Mouse (Mus musculus) embryo, embryonic 10.5 days (tissue): ENCODE measurements at regions not wholly inside any gene's neighbourhood (a gene's known extent, or its start where the extent isn't known, plus 50 kb on each side); places are given as distances from the start of the nearest gene placed in this dataset.

Experiments used
- DNase-seq: peaks from one replicate; pipeline ENCODE4 v3.0.0-alpha.2; 2015; ENCODE audit warnings: low spot score

DNA sequence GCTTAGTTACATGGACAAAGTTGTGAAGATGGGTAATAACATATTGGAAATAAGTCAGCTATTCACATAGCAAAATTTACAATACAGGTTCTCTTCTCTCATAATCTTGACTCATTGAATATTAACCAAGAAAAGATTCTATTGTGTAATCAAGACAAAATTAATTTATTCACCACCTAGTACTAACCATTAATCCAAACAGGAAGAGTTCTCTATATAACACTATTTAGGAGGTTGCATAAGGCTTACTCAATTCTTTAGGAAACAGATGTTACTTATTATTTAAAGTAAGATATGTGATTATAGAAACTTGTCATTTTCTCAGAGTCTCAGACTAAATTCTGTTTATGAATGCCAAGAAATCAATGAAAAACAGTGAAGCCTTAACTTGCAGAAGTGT, 600.4 kb upstream of the Tusc1 start:
- no peak for DNase-seq

GRCm38 (mm10) chr4:93927117-93927516, 591.8 kb upstream of the Tusc1 start:
- DNase-seq = no peak

- no peak for DNase-seq
Measured at GRCm38 (mm10) chr4:93924402-93924801, 589.1 kb upstream of the Tusc1 start.

- no peak for DNase-seq
Measured at GRCm38 (mm10) chr4:93886631-93887030, 551.3 kb upstream of the Tusc1 start.

- no peak for DNase-seq
Measured at GRCm38 (mm10) chr4:93881318-93881717, 546.0 kb upstream of the Tusc1 start.

GRCm38 (mm10) chr4:93879351-93879872, 544.1 kb upstream of the Tusc1 start:
- peak; percentile 2 for DNase-seq

DNA sequence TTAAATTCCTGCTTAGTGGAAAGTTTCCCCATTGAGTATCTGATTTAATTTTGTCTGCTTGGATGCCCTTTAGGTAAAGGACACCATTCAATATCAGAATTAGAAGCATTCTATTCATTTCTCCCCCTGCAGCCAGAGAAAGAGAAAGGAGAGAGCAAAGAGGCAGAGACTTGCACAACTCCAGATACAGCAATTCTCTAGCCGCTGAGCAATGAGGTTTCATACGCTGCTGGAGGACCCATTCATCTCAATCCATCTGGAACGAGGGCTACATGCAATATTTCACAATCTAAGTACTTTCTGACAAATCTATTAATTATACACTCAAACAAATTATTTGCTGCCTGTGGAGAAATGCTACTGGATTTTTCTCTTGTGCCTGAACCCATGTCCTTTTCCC, 538.0 kb upstream of the Tusc1 start:
- DNase-seq = peak; percentile 5

GRCm38 (mm10) chr4:93853451-93853850, 518.1 kb upstream of the Tusc1 start:
- no peak for DNase-seq

GRCm38 (mm10) chr4:93849178-93849577, 513.9 kb upstream of the Tusc1 start:
- no peak for DNase-seq

DNA sequence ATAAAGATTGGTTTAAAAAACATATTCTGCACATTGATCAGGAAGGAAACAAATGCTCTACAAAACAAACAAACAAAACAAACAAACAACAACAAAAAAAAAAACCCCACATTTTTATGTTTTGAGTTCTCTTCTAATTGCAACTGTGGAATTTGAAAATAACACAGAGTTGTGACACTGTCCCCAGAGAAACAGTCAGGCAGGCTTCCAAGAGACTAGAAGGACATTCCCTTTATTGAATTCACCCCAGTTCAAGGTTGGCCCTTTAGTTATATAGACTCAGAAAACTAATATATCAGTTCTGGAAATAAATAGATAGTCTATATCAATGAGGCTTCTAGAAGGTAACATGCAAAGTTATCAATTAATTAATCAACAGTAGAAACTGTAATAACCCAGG, 495.4 kb upstream of the Tusc1 start:
- DNase-seq = no peak

DNA sequence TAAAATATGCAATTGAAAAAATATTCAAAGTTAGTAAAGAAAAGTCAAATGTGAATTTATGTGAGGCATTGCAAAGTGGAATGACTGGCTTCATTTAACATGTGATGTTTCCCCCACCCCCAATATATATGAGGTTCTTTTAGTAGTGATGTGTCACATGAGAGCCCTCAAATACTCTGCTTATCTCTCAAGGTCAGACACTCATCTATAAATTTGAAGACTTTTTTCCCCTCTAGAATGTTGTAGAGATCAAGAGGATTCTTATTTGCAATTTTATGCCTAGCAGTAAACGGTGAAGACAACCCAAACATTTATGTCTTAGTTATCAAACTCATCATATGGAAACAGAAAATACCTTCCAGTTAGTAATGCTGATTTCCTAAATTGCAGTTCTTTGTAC, 457.8 kb upstream of the Tusc1 start:
- no peak for DNase-seq

DNA sequence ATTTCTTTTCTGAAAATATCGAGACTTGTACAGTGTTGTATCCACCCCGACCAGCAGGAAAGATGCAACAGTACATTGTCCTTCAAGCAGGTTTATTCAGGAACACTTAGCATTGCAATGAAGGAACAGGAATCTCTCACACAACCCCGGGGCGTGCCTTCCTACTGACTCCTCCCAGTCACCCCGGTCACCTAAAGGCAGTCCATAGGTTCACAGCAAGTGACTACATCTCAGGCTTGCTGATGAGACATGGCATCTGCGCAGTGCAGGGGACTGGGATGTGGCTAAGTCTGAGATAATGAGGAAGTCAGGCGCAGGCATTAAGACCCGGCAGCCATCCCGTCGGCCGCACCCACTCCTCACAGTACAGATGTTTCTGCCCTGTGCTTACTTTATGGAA, 454.8 kb upstream of the Tusc1 start:
- DNase-seq = no peak

- no peak for DNase-seq
Measured at GRCm38 (mm10) chr4:93754497-93754896, 419.2 kb upstream of the Tusc1 start.

DNA sequence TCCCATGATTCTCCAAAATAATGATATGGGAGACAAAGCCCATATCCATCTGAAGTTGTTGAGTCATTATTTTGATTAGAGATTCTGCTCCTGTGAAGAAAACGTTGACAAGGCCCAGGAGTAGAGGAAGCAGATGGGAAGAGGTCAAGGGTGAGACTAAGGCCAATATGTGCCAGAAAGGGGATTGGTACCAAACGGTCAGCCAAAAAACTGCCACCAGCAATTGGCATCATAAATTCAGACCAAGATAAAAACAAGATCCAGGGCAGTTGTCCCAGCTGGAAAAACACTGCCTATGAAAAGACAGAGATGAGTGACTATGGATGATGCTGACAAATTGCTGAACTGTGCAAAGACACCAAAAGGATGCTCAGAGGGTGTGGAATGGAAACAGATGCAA, 411.0 kb upstream of the Tusc1 start:
- DNase-seq = no peak

GRCm38 (mm10) chr4:93713711-93714110, 378.4 kb upstream of the Tusc1 start:
- DNase-seq = no peak

GRCm38 (mm10) chr4:93676403-93677039, 341.2 kb upstream of the Tusc1 start:
- DNase-seq = no peak

- no peak for DNase-seq
Measured at GRCm38 (mm10) chr4:93675739-93676402, 340.6 kb upstream of the Tusc1 start.

GRCm38 (mm10) chr4:93669050-93669449, 333.7 kb upstream of the Tusc1 start:
- no peak for DNase-seq

DNA sequence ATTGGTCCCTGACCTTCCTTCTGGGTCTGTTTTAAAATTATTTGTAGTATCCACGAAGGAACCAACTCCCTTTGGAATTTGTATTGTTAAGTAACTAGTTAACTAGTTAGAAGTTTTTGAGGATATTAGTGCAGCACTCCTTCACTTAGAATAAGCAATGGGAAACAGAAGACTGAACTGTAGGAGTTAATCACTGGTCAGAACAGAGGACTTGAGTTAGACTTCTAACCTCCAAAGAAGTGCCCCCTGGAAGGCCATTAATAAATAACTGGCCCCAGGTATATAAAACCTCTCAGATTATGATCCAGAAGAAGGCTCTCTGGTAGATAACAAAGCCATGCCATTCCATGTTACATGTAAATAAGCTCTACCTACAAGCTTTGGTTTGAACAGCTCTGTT, 329.0 kb upstream of the Tusc1 start:
- no peak for DNase-seq

DNA sequence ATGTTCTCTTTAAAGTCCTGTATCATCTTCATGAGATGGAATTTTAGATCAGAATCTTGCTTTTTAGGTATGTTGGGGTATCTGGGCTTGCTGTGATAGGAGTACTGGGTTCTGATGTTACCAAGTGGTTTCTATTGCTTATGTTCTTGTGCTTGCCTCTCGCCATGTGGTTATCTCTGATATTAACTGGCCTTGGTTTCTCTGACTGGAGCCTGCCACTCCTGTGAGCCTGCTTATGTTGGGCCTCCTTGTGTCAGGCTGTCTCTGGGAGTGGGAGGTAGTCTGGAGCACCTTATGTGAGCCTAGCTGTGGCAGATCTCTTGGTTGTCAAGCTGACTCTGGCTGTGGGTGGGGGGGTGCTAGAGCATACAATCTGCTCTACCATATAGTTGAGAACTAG, 302.9 kb upstream of the Tusc1 start:
- no peak for DNase-seq

- no peak for DNase-seq
Measured at GRCm38 (mm10) chr4:93598474-93598873, 263.2 kb upstream of the Tusc1 start.

GRCm38 (mm10) chr4:93584328-93584727, 249.0 kb upstream of the Tusc1 start:
- no peak for DNase-seq

- no peak for DNase-seq
Measured at GRCm38 (mm10) chr4:93583670-93584303, 248.5 kb upstream of the Tusc1 start.
